Mouse (Mus musculus) bone marrow, adult 2 months (tissue): ENCODE measurements around the gene Ucn2. TPM values are rescaled to one million over a fixed set of nuclear protein-coding genes. Genes with fewer than 3 reads are reported as not detected.

Source experiments
- H3K27ac ChIP-seq: fragments of 200-500 bp; 2 replicates; pipeline ENCODE4 v1.5.1; 2012; ENCODE audit warnings: low read depth, mild to moderate bottlenecking, control low read depth, inconsistent platforms, low read length; ENCODE audit not compliant: control insufficient read depth, poor library complexity, insufficient read depth
- H3K4me1 ChIP-seq: fragments of 200-500 bp; 2 replicates; pipeline ENCODE4 v1.6.1; 2011; ENCODE audit warnings: low read length; ENCODE audit not compliant: control insufficient read depth, insufficient read depth
- H3K4me3 ChIP-seq: fragments of 200-500 bp; replicated peaks from 2 replicates; pipeline ENCODE3; 2011; ENCODE audit warnings: mild to moderate bottlenecking, low read depth, low read length, control low read depth; ENCODE audit not compliant: control insufficient read depth
- CTCF ChIP-seq: fragments of 200-500 bp; IDR thresholded peaks from 2 replicates; pipeline ENCODE4 v1.5.1; 2011; ENCODE audit warnings: low read length, control low read depth; ENCODE audit not compliant: control insufficient read depth, insufficient read depth
- POLR2A ChIP-seq: fragments of 200-500 bp; IDR thresholded peaks from 2 replicates; pipeline ENCODE4 v1.6.1; 2011; ENCODE audit warnings: low read depth, mild to moderate bottlenecking, control low read depth, low read length, borderline replicate concordance; ENCODE audit not compliant: control insufficient read depth
- WGBS: fragments of 180-500 bp; shearing (Covaris S2); methylation state at CpG from one replicate; pipeline ENCODE4 v1.1.7; 2018; 5-methylcytosine and 5-hydroxymethylcytosine counted together
- polyA plus RNA-seq: library from polyadenylated mRNA; stranded (reverse); fragments of >200 nt; gene quantifications from 2 replicates; pipeline ENCODE4 v1.2.4, GENCODE M21; 2011; ENCODE audit warnings: low replicate concordance; ENCODE audit not compliant: missing spikeins, insufficient read depth, insufficient read length

Gene Ucn2
- polyA plus RNA-seq, 1 experiment, result not detected

DNA sequence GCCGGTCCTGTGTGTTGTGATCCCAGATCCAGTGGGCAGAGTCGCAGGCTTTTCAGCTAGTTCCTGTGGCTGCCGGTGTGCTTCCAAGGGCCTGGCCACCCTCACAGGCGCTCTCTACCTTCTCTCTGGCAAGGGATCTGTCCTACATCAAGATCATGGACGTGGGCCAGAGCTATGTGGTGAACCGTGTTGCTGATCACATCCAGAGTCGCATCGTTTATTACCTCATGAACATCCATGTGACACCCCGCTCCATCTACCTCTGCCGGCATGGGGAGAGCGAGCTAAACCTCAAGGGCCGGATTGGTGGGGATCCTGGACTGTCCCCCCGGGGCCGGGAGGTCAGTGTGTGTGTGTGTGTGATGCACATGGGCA lies 24.5 kb downstream of the Ucn2 start:
- Histone ChIP-seq H3K4me3 (no peak overlapping the region), H3K4me1 (no peaks in the 10 kb centered on the region)
- WGBS, result 56% methylated on average over 14 of the region's 14 CpGs

DNA sequence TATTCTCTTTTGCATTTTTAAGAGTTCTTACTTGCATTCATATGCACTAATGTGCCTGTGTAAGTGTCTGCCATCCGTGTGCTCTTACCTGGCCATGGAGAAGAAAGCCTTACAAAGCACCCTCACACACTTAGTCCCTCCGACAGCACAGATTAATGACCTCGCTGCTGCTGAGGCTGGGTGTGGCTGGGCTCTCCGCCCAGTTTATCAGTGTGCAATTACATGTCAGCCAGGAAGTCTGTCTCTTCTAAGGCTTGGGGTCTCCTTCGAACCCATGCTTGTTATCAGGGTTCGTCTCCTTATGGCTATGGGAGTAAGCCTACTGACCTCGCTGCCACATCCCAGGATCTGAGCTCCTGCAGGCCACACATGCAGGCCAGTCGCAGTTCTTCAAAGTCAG lies 29.6 kb downstream of the Ucn2 start:
- WGBS, result 66% methylated on average over 8 of the region's 8 CpGs
- no peak overlapping the region for H3K27ac ChIP-seq

More for the DNA sequence above, 24.5 kb downstream of the Ucn2 start:
- TF ChIP-seq CTCF, result no peak
- TF ChIP-seq POLR2A, result no peak
- no peak overlapping the region for H3K27ac ChIP-seq

DNA sequence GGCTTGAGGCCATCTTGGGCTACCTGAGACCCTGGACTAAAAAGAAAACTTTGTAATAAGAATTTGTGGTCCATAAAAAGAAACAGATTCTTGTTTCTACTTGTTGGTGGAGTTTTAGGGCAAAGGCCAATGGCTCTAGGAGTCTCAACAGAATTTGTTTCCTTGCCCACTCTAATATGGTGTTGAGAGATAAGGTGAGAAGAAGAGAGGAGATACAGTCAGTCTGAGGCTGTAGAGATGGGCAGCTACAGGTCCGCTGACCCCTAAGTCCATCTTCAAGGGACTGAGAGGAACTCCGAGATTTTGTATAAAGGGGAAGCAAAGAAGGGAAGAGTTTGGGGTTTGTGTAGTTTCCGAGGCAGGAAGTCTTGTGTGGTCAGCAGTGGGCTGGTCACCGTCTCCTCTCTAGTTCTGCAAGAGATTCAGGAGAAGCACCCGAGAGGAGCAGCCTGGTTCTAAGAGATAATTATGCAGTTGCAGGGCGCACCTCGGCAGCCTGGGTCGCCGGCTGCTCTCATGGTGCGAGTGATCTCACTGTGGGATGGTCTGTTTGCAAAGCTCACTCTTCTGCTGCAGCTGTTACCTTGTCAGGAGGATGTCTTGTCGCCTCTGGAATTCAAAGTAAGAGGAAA lies 31.3 kb downstream of the Ucn2 start:
- Histone ChIP-seq H3K4me1 (peaks cover 6% of the 10 kb centered on the region; the same call in 1 of the 2 replicates), H3K27ac (peak overlapping the region; percentile 54), H3K4me3 (peak overlapping the region; percentile 49)
- no peak for TF ChIP-seq CTCF
- 20% methylated on average over 11 of the region's 11 CpGs for WGBS

More for the DNA sequence above, 29.6 kb downstream of the Ucn2 start:
- Histone ChIP-seq H3K4me3 (no peak overlapping the region), H3K4me1 (peaks cover 4% of the 10 kb centered on the region; the same call in 1 of the 2 replicates)
- TF ChIP-seq CTCF (no peak), POLR2A (no peak)

DNA sequence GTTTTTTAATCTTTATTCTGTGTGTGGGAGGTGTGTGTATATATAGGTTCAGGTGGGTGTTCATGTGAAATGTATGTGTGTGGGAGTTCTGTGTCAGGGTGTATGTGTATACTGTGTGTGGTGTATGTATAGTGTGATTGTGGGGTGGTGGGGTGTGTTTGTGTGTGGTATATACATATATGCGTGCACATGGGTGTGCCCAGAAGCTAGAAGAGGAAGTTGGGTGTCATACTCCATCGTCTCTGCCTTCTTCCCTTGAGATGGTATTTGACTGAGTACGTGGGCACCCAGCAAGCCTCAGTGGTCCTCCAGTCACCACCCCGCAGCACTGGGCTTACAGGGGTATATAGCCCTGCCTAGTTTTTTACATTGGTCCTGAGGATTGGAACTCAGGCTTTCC lies 35.6 kb downstream of the Ucn2 start:
- Histone ChIP-seq H3K4me3 (no peak overlapping the region), H3K4me1 (peaks cover 13% of the 10 kb centered on the region; the same call in 1 of the 2 replicates), H3K27ac (peak overlapping the region; percentile 89)
- 21% methylated on average over 4 of the region's 4 CpGs for WGBS
- TF ChIP-seq POLR2A, result no peak
- TF ChIP-seq CTCF, result no peak

DNA sequence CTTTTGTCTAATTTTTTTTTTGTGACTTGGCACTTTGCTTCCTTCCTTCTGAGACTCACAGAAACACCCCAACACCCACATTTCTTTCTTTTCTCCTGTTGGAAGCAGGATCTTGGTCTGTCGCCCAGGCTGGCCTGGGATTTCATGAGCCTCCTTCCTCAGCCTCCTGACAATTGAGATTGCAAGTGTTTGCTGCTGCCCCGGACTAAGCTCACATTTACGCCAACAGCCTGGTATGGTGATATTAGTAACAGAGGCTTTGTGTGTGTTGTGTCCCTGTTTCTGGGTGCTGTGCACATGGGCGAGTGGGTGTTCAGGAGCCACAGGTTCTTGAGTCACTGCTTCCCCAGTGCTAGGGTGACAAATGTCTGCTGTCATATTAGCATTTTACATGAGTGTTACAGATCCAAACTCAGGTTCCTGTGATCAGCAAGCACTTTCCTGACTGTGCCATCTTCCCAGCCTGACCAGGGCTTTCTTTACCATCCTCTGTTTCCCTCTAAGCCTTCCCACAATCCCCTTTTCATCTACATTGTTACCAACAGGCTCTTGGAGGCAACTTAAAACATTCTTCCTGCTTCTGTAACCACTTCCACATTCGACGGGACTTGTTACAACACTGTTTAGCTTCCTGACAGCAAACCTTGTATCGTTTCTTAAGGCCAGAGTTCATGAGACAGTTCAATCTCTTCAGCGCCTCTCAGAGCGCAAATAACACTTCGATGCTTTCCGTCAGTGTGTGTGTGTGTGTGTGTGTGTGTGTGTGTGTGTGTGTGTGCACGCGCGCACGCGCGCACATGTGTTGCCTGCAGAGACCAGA lies 37.3 kb downstream of the Ucn2 start:
- TF ChIP-seq POLR2A, result no peak
- TF ChIP-seq CTCF, result no peak
- H3K27ac ChIP-seq, result peak overlapping the region; percentile 86
- WGBS, result 33% methylated on average over 17 of the region's 17 CpGs
- peaks cover 9% of the 10 kb centered on the region; the same call in 1 of the 2 replicates for H3K4me1 ChIP-seq
- H3K4me3 ChIP-seq, result peak overlapping the region; percentile 24

DNA sequence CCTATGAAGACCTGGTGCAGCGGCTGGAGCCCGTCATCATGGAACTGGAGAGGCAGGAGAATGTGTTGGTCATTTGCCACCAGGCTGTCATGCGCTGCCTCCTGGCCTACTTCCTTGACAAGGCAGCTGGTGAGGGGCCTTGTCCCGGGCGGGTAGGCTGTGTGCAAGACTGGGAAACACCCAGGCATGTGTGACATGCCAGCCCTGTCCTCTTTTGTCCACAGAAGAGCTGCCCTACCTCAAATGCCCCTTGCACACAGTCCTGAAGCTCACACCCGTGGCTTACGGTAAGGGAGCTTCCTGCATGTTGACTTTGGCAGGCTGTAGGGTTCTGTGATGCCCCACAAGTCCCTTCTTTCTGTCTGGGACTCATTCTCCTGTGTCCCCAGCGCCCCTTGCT lies 41.7 kb downstream of the Ucn2 start:
- WGBS, result 73% methylated on average over 8 of the region's 8 CpGs

DNA sequence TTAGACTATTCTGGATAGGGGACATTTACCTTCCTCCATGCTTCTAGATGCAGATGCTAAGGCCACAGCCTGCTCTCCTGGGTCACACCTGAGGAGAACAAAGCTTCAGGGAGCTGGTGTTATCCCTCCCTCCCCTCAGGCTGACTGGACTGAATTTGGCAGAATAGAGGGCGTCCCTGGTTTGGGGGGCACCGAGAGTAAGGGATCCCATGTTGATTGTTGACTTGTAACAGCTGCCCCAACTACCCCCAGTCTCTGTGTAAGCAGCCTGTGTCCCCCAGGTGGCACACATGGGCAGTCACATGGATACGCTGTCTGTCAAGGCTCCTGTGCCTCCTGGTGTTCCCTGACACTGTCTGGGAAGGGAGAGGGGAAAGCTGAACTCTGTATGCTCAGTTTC lies 42.6 kb downstream of the Ucn2 start:
- no peak overlapping the region for H3K4me3 ChIP-seq
- no peak overlapping the region for H3K27ac ChIP-seq
- H3K4me1 ChIP-seq, result peaks cover 3% of the 10 kb centered on the region; the same call in 1 of the 2 replicates
- 84% methylated on average over 3 of the region's 3 CpGs for WGBS
- no peak for TF ChIP-seq POLR2A
- TF ChIP-seq CTCF, result no peak

More for the DNA sequence above, 41.7 kb downstream of the Ucn2 start:
- peaks cover 5% of the 10 kb centered on the region; the same call in 1 of the 2 replicates for H3K4me1 ChIP-seq
- TF ChIP-seq POLR2A (no peak), CTCF (no peak)
- no peak overlapping the region for H3K4me3 ChIP-seq
- H3K27ac ChIP-seq, result no peak overlapping the region; the same call in 1 of the 2 replicates

DNA sequence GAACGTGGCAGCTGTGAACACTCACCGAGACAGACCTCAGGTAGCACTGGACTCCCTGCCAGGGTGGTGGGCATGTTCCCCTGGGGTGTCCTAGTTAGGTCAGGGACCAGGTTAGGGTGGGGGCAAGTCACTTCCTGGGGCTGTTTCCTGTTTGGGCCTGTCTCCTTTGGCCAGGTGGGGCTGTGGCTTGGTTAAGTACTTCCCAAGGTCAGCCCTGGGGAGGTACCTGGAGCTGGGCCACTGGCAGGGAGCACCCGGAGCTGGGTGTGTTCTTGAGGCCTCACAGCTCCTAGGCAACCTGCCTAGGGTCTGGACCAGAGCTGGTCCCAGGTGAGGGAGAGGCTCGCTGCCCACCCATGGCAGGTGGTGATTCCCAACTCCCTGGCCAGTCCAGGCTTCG lies 43.1 kb downstream of the Ucn2 start:
- TF ChIP-seq POLR2A, result no peak
- no peak for TF ChIP-seq CTCF
- Histone ChIP-seq H3K4me3 (no peak overlapping the region), H3K27ac (no peak overlapping the region), H3K4me1 (no peaks in the 10 kb centered on the region; the same call in 1 of the 2 replicates)
- WGBS, result 55% methylated on average over 5 of the region's 5 CpGs
